Mouse (Mus musculus) thymus, adult 2 months (tissue): ENCODE data around the gene Adam12.

Experiments used
- CTCF ChIP-seq: fragments of 200-500 bp; IDR thresholded peaks from 2 replicates; pipeline ENCODE4 v1.5.1; 2012; ENCODE audit warnings: mild to moderate bottlenecking, control low read depth, low read length, moderate library complexity, borderline replicate concordance; ENCODE audit not compliant: control insufficient read depth, poor library complexity, insufficient read depth; ENCODE audit errors: extremely low read depth
- POLR2A ChIP-seq: fragments of 200-500 bp; IDR thresholded peaks from 2 replicates; pipeline ENCODE4 v1.6.1; 2012; ENCODE audit warnings: mild to moderate bottlenecking, low read length, control low read depth, moderate library complexity; ENCODE audit not compliant: control insufficient read depth, poor library complexity, insufficient read depth; ENCODE audit errors: extremely low read depth

GRCm38 (mm10) chr7:134151330-134151729 lies 80.6 kb downstream of the Adam12 start:
- TF ChIP-seq CTCF = no peak
- no peak for TF ChIP-seq POLR2A
